Mouse (Mus musculus) bone marrow macrophage, adult 2 months (primary cell): ENCODE data around the gene Relt.

Experiments used
- CTCF ChIP-seq: IDR thresholded peaks from 2 replicates; pipeline ENCODE4 v1.5.1; 2012; ENCODE audit warnings: low read depth, mild to moderate bottlenecking, low read length, moderate library complexity
- POLR2A ChIP-seq: IDR thresholded peaks from 2 replicates; pipeline ENCODE4 v1.6.1; 2012; ENCODE audit warnings: mild to moderate bottlenecking, low read depth, low read length, borderline replicate concordance

DNA sequence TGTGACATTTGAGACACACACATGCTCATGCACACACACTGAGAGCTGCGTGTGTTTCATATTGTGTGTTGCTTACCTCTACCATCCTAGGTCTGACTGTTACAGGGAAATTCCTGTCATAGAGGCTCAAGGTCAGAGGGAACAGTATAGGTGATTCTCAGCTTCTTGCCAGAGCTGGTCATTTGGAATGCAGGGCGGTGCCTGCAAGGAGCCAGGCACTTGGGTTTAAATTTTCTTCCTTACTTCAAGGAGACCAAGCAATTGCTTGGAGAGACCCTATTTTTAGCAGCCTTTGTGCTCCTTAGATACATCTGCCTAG is 45.8 kb downstream of the Relt start:
- TF ChIP-seq POLR2A = no peak
- no peak for TF ChIP-seq CTCF
